Mouse (Mus musculus) mouse embryonic stem cell (cell line): ENCODE data around the gene Catsper2.

Source experiments
- in situ Hi-C, 2 experiments: fragments of 300-500 bp; cut with MboI; formaldehyde crosslinking; loops; 1 replicate in 1 of 2; 3 replicates in 1 of 2; pipeline ENCODE4 v1.14.3; 2019 to 2020; ENCODE audit warnings: low sequenced_read_pairs in 2 of 2, low pct_unique_long_range_greater_than_20kb in 1 of 2, mixed read lengths in 1 of 2; ENCODE audit not compliant: unreplicated experiment in 1 of 2

Catsper2 gene

DNA sequence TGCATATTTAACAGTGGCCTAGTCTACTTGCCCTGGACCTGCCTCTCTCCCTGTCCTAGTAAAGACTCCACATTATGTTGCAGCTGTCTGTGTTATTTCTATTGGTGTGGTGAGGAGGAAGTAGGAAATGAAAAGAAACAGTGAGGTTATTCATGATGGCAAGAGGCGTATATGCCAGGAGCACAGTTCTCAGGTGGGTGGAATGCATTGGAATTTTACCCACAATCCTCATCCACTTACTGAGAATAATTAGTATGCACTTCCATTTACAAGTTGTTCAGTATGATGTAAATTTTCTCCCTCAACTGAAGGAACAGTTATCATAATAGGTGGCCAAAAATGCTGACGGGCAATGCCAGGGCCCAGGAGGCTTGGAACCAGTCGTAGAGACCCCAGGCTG is 49.9 kb downstream of the Catsper2 start:
- in situ Hi-C loops, result no loop called here

DNA sequence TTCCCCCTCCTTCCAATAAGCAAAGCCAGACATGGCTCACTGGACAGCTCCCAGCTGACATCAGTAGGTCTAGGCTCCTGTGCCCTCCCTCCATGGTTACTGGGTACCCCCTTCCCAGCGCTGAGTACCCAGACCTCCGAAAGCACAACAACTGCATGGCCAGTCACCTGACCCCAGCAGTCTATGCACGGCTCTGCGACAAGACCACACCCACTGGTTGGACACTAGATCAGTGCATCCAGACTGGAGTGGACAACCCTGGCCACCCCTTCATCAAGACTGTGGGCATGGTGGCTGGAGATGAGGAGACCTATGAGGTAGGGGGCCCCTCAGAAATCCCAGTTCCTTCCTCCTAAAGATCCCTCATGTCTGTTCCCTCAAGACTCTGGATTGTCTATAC is 54.1 kb downstream of the Catsper2 start:
- in situ Hi-C loops, result no loop called here

DNA sequence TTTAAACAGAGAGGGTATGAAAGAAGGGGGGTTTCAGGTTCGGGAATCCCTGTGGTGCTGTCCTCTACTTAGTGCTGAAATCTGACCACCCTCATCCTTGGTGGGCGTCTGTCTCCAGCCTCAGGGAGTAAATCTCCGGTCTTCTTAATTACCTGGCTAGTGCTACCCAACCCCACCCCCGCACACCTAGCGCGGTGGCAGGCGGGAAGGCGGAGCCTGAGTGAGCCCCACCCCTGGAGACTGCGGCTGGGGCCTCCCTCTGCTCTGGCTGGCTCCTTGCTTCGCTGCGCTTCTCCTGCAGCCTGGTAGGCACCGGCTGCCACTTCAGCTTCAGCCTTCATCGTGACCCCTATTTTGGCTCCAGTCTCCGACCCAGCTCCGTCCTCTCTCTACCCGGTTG is 55.2 kb downstream of the Catsper2 start:
- in situ Hi-C loops, result no loop called here

DNA sequence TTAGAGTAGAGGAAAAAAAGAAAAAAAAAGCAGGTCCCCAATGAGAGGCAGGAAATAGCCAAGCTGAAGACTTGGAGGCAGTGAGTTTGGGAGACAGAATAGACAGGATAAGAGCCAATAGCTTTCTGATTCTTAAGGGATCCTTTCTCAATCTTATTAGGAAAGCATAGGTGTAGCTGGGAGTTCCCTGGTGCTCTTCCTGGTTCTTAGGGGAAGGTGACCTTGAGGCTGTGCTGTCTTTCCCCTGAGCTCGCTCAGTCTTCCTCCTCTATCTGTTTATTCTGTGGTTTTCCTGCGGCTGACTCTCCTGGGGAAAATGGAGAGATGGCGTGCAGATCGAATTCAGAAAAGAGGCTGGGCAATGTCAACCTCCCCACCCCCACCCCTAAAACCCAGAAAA is 55.6 kb downstream of the Catsper2 start:
- in situ Hi-C loops, result no loop called here

- in situ Hi-C loops, result no loop called here
Measured at GRCm38 (mm10) chr2:121357494-121357893, 56.1 kb downstream of the Catsper2 start, which contains the start of gene Ckmt1. Gene Ckmt1, plus strand, starts transcription at chr2:121357714.

GRCm38 (mm10) chr2:121354820-121355592 is 58.6 kb downstream of the Catsper2 start, which contains the start of gene Ppip5k1:
Gene Ppip5k1, minus strand, starts transcription at chr2:121355396.
- in situ Hi-C loops, result no loop called here

GRCm38 (mm10) chr2:121354378-121354777 is 59.2 kb downstream of the Catsper2 start:
- in situ Hi-C loops, result no loop called here

GRCm38 (mm10) chr2:121353156-121353555 is 60.4 kb downstream of the Catsper2 start:
- in situ Hi-C loops, result no loop called here
